Mouse (Mus musculus) embryonic facial prominence, embryonic 13.5 days (tissue): ENCODE measurements at regions not wholly inside any gene's neighbourhood (a gene's known extent, or its start where the extent isn't known, plus 50 kb on each side); places are given as distances from the start of the nearest gene placed in this dataset.

ENCODE experiments used
- ATAC-seq: fragments of 200-750 bp; cut with Nextera tagmentation; 2 replicates; pipeline ENCODE4 v1.8.0; 2017; ENCODE audit warnings: low read depth; ENCODE audit not compliant: insufficient number of reproducible peaks, insufficient read depth, low FRiP score, low TSS enrichment
- H3K27ac ChIP-seq: fragments of 300-500 bp; sonication (generic); 2 replicates; pipeline ENCODE4 v1.5.1; 2015; ENCODE audit warnings: moderate library complexity, mild to moderate bottlenecking, inconsistent platforms
- H3K27me3 ChIP-seq: fragments of 300-500 bp; sonication (generic); 2 replicates; pipeline ENCODE4 v1.6.1; 2015; ENCODE audit warnings: mild to moderate bottlenecking, inconsistent platforms
- H3K36me3 ChIP-seq: fragments of 300-500 bp; sonication (generic); 2 replicates; pipeline ENCODE4 v1.6.1; 2015; ENCODE audit warnings: mild to moderate bottlenecking, inconsistent platforms
- H3K4me1 ChIP-seq: fragments of 300-500 bp; sonication (generic); 2 replicates; pipeline ENCODE4 v1.6.1; 2015; ENCODE audit warnings: inconsistent platforms
- H3K4me2 ChIP-seq: fragments of 300-500 bp; sonication (generic); 2 replicates; pipeline ENCODE4 v1.6.1; 2015; ENCODE audit warnings: moderate library complexity, mild to moderate bottlenecking, inconsistent platforms
- H3K4me3 ChIP-seq: fragments of 300-500 bp; sonication (generic); 2 replicates; pipeline ENCODE4 v1.5.1; 2015; ENCODE audit warnings: mild to moderate bottlenecking, inconsistent platforms
- H3K9ac ChIP-seq: fragments of 300-500 bp; sonication (generic); 2 replicates; pipeline ENCODE4 v1.6.1; 2015; ENCODE audit warnings: mild to moderate bottlenecking, inconsistent platforms
- H3K9me3 ChIP-seq: fragments of 300-500 bp; sonication (generic); 2 replicates; pipeline ENCODE4 v1.6.1; 2016; ENCODE audit warnings: inconsistent platforms
- WGBS: fragments of 180-500 bp; shearing (Covaris S2); methylation state at CpG from one replicate; pipeline ENCODE4 v1.1.7; 2015; ENCODE audit warnings: mixed read lengths; 5-methylcytosine and 5-hydroxymethylcytosine counted together

DNA sequence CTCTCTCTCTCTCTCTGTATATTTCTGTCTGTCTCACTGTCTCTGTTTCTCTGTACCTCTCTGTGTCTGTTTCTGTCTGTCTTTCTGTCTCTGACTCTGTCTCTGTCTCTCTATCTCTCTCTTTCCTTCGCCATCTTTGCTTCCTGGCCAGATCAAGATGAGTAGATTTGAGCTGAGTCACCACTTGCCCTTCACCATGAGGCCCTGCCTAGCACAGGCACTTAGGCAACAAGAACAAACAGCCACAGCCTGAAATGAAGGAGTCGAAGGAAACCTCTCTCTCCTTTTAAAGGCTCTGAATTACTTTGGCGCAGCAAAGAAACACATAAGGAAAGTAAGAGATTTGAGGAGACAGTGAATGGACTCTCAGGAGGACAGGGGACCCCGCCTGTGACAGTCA is 69.4 kb upstream of the Clint1 start:
- Histone ChIP-seq H3K27ac (no peak overlapping the region), H3K9ac (no peak overlapping the region), H3K36me3 (no peaks in the 10 kb centered on the region), H3K4me2 (no peak overlapping the region), H3K9me3 (no peaks in the 10 kb centered on the region), H3K27me3 (no peaks in the 10 kb centered on the region), H3K4me1 (0 out of 2 replicates have a peak, but pooled peaks cover 7% of the 10 kb centered on the region), H3K4me3 (no peak overlapping the region)
- WGBS: 87% methylated on average over 4 of the region's 4 CpGs
- no peak for ATAC-seq

GRCm38 (mm10) chr11:45785806-45786205 is 66.0 kb upstream of the Clint1 start:
- H3K4me2 ChIP-seq: no peak overlapping the region
- 0 out of 2 replicates have a peak, but pooled peaks cover 11% of the 10 kb centered on the region for H3K4me1 ChIP-seq
- H3K9me3 ChIP-seq: no peaks in the 10 kb centered on the region
- ATAC-seq: no peak
- H3K27me3 ChIP-seq: no peaks in the 10 kb centered on the region
- no peak overlapping the region for H3K4me3 ChIP-seq
- WGBS: 79% methylated on average over 9 of the region's 9 CpGs
- H3K36me3 ChIP-seq: no peaks in the 10 kb centered on the region
- H3K9ac ChIP-seq: no peak overlapping the region
- no peak overlapping the region for H3K27ac ChIP-seq

DNA sequence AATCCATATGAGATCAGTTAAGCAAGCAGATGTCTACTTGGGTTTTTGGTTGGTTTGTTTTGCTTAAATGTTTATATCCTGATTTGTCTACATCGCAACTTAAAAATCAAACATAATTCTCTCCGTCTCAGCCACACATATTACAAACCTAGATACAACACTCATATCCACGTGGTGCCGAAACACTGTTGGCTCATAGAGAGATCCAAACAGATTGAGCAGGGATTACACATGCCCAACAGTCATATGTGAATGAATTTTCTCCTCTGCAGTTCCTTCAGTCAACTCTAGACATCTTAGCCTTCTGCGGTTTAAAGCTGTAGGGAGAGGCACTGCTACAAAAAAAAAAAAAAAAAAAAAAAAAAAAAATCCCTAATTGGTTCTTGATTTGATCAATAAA is 64.4 kb upstream of the Clint1 start:
- 78% methylated on average over 5 of the region's 5 CpGs for WGBS
- H3K9me3 ChIP-seq: no peaks in the 10 kb centered on the region
- no peak overlapping the region for H3K27ac ChIP-seq
- ATAC-seq: no peak
- no peak overlapping the region for H3K9ac ChIP-seq
- H3K4me3 ChIP-seq: no peak overlapping the region
- H3K27me3 ChIP-seq: no peaks in the 10 kb centered on the region
- 0 out of 2 replicates have a peak, but pooled peaks cover 11% of the 10 kb centered on the region for H3K4me1 ChIP-seq
- H3K4me2 ChIP-seq: no peak overlapping the region
- no peaks in the 10 kb centered on the region for H3K36me3 ChIP-seq

DNA sequence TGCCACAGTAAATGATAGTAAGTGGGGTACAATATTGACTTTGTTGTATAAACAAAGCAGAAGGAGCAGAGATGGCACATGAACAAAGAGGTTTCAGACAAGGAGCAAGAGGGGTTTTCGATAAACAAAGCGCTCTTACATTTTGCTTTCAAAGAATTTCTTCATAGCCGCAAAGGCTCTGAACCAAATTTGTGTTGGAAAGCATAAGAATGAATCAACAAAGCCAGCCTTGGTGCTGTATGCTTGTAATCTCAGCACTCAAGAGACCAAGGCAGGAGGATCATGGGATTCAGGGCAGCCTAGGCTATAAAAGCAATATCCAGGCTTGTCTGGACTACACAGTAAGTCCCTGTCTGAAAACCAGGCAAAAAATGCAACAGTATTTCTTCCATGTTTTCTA is 62.0 kb upstream of the Clint1 start:
- H3K27ac ChIP-seq: 0 out of 2 replicates have a peak overlapping the region, but pooled peaks have one; percentile 48
- no peaks in the 10 kb centered on the region for H3K27me3 ChIP-seq
- H3K4me2 ChIP-seq: no peak overlapping the region
- no peaks in the 10 kb centered on the region for H3K9me3 ChIP-seq
- WGBS: 71% methylated on average over 3 of the region's 3 CpGs
- no peaks in the 10 kb centered on the region for H3K36me3 ChIP-seq
- H3K4me3 ChIP-seq: no peak overlapping the region
- H3K4me1 ChIP-seq: 0 out of 2 replicates have a peak, but pooled peaks cover 13% of the 10 kb centered on the region
- H3K9ac ChIP-seq: no peak overlapping the region
- ATAC-seq: no peak

GRCm38 (mm10) chr11:45790504-45790903 is 61.3 kb upstream of the Clint1 start:
- Histone ChIP-seq H3K27me3 (no peaks in the 10 kb centered on the region), H3K4me2 (no peak overlapping the region), H3K4me3 (no peak overlapping the region), H3K27ac (peak overlapping the region; percentile 48; the same call in 1 of the 2 replicates), H3K9ac (no peak overlapping the region), H3K36me3 (no peaks in the 10 kb centered on the region), H3K4me1 (peaks cover 11% of the 10 kb centered on the region), H3K9me3 (no peaks in the 10 kb centered on the region)
- no peak for ATAC-seq
- 67% methylated on average over 8 of the region's 8 CpGs for WGBS

- no peak for ATAC-seq
- Histone ChIP-seq H3K9ac (no peak overlapping the region), H3K4me1 (peaks cover 13% of the 10 kb centered on the region), H3K4me2 (no peak overlapping the region), H3K27ac (no peak overlapping the region), H3K27me3 (no peaks in the 10 kb centered on the region), H3K9me3 (no peaks in the 10 kb centered on the region), H3K4me3 (no peak overlapping the region), H3K36me3 (no peaks in the 10 kb centered on the region)
- 84% methylated on average over 2 of the region's 2 CpGs for WGBS
These were observed 60.2 kb upstream of the Clint1 start for GRCm38 (mm10) chr11:45791696-45792095.

DNA sequence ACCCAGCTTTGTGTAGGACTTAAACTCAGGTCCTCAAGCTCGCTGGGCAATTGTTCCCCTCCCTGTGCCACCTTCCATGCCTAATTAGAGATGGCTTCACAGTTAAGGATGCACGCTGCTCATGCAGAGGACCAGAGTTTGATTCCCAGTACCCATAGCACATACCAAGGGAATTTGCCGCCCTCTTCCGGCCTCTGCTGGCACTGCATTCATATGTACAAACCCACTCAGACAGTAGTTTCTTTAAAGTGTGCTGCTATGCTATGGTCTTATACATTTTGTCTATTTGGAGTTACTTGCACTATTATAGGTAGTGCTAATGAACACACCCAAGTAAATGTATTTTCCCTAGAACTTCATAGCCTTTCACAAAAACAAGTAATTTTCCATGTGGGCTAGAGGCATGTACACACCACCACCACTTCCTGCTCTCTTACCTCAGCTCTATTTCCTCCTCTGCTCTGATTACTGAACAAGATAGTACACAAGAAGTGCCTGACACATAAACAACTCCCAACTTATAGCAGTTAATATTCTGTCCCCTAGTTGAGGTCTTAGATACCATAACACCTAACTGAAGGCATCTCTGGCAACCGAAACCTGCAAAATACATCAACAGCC is 57.4 kb upstream of the Clint1 start:
- WGBS: 75% methylated on average over 5 of the region's 5 CpGs
- H3K4me3 ChIP-seq: no peak overlapping the region
- no peak overlapping the region for H3K4me2 ChIP-seq
- ATAC-seq: no peak
- no peaks in the 10 kb centered on the region for H3K27me3 ChIP-seq
- peaks cover 20% of the 10 kb centered on the region for H3K4me1 ChIP-seq
- no peak overlapping the region for H3K27ac ChIP-seq
- H3K36me3 ChIP-seq: no peaks in the 10 kb centered on the region
- no peak overlapping the region for H3K9ac ChIP-seq
- H3K9me3 ChIP-seq: no peaks in the 10 kb centered on the region

- no peaks in the 10 kb centered on the region for H3K36me3 ChIP-seq
- no peak overlapping the region for H3K4me3 ChIP-seq
- H3K4me2 ChIP-seq: no peak overlapping the region
- peak overlapping the region; percentile 60; the same call in 1 of the 2 replicates for H3K27ac ChIP-seq
- no peak for ATAC-seq
- H3K27me3 ChIP-seq: no peaks in the 10 kb centered on the region
- H3K9ac ChIP-seq: no peak overlapping the region
- no peaks in the 10 kb centered on the region for H3K9me3 ChIP-seq
- 37% methylated on average over 6 of the region's 6 CpGs for WGBS
- peaks cover 28% of the 10 kb centered on the region for H3K4me1 ChIP-seq
These were observed 56.5 kb upstream of the Clint1 start for GRCm38 (mm10) chr11:45795322-45795721.

- H3K27me3 ChIP-seq: no peaks in the 10 kb centered on the region
- H3K36me3 ChIP-seq: no peaks in the 10 kb centered on the region
- no peak overlapping the region for H3K9ac ChIP-seq
- H3K4me3 ChIP-seq: no peak overlapping the region
- H3K4me2 ChIP-seq: no peak overlapping the region
- WGBS: 15% methylated on average over 3 of the region's 3 CpGs
- no peaks in the 10 kb centered on the region for H3K9me3 ChIP-seq
- peaks cover 24% of the 10 kb centered on the region for H3K4me1 ChIP-seq
- peak overlapping the region; percentile 60; the same call in 1 of the 2 replicates for H3K27ac ChIP-seq
- peak; percentile 75; the same call in 1 of the 2 replicates for ATAC-seq
These were observed 56.1 kb upstream of the Clint1 start for GRCm38 (mm10) chr11:45795731-45796130.

- H3K27me3 ChIP-seq: no peaks in the 10 kb centered on the region
- H3K36me3 ChIP-seq: no peaks in the 10 kb centered on the region
- 19% methylated on average over 9 of the region's 9 CpGs for WGBS
- peak overlapping the region; percentile 39; the same call in 1 of the 2 replicates for H3K27ac ChIP-seq
- peaks cover 22% of the 10 kb centered on the region for H3K4me1 ChIP-seq
- no peaks in the 10 kb centered on the region for H3K9me3 ChIP-seq
- 0 out of 2 replicates have a peak, but pooled peaks have one; percentile 72 for ATAC-seq
- no peak overlapping the region for H3K9ac ChIP-seq
- H3K4me2 ChIP-seq: peak overlapping the region; percentile 38
- peak overlapping the region; percentile 7; the same call in 1 of the 2 replicates for H3K4me3 ChIP-seq
These were observed 52.0 kb upstream of the Clint1 start for GRCm38 (mm10) chr11:45799732-45800386.
